Mouse (Mus musculus) forebrain, embryonic 13.5 days (tissue): Measurements from ENCODE around the gene Asb10. TPM values are rescaled to one million over a fixed set of nuclear protein-coding genes. Genes with fewer than 3 reads are reported as not detected.
"Not testable (repeated sequence)": the region's sequence is repeated elsewhere in the genome, so short reads cannot be mapped to it uniquely, and the experiment has no call there.

ENCODE experiments used
- ATAC-seq: fragments of 200-750 bp; cut with Nextera tagmentation; 2 replicates; pipeline ENCODE4 v1.8.0; 2017
- H3K27ac ChIP-seq: fragments of 300-500 bp; sonication (generic); 2 replicates; pipeline ENCODE4 v1.5.1; 2015; ENCODE audit warnings: inconsistent platforms, mild to moderate bottlenecking, moderate library complexity
- H3K27me3 ChIP-seq: fragments of 300-500 bp; sonication (generic); 2 replicates; pipeline ENCODE4 v1.6.1; 2015; ENCODE audit warnings: mild to moderate bottlenecking, inconsistent platforms
- H3K36me3 ChIP-seq: fragments of 300-500 bp; sonication (generic); 2 replicates; pipeline ENCODE4 v1.6.1; 2015; ENCODE audit warnings: mild to moderate bottlenecking, inconsistent platforms; ENCODE audit not compliant: poor library complexity, severe bottlenecking
- H3K4me1 ChIP-seq: fragments of 300-500 bp; sonication (generic); 2 replicates; pipeline ENCODE4 v1.6.1; 2015; ENCODE audit warnings: inconsistent platforms
- H3K4me2 ChIP-seq: fragments of 300-500 bp; sonication (generic); 2 replicates; pipeline ENCODE4 v1.6.1; 2015; ENCODE audit warnings: inconsistent platforms, mild to moderate bottlenecking, moderate library complexity
- H3K4me3 ChIP-seq: fragments of 300-500 bp; sonication (generic); 2 replicates; pipeline ENCODE4 v1.5.1; 2015; ENCODE audit warnings: mild to moderate bottlenecking, inconsistent platforms
- H3K9ac ChIP-seq: fragments of 300-500 bp; sonication (generic); 2 replicates; pipeline ENCODE4 v1.6.1; 2015; ENCODE audit warnings: mild to moderate bottlenecking, inconsistent platforms
- H3K9me3 ChIP-seq: fragments of 300-500 bp; sonication (generic); replicated peaks from 2 replicates; pipeline ENCODE4 v1.6.1; 2016; ENCODE audit warnings: inconsistent platforms
- WGBS: fragments of 180-500 bp; shearing (Covaris S2); methylation state at CpG from one replicate; pipeline ENCODE4 v1.1.7; 2015; 5-methylcytosine and 5-hydroxymethylcytosine counted together
- polyA plus RNA-seq: library from polyadenylated mRNA; unstranded; fragments of >200 nt; fragmentation: Nextera tagmentation; extraction: Ambion mirVana; gene quantifications from 2 replicates; pipeline ENCODE4 v1.2.1, GENCODE M21; 2015

Asb10 gene
- polyA plus RNA-seq, 1 experiment from 2014 or later: 0.06 TPM

DNA sequence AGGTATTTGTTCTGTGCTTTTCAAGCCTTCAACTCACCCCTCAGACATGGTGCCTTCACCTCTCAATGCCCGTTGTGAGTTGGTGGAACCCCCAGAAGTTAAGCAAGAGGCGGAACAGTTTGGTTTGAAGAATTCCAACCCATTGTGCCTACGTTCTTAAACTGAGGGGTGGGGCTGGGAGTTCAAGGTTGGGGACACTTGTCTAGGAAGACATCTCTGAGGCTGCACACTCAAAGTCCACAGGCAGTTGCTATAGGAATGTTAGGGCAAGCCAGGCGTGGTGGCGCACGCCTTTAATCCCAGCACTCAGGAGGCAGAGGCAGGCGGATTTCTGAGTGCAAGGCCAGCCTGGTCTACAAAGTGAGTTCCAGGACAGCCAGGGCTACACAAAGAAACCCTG lies 14.6 kb upstream of the Asb10 start:
- H3K27me3 ChIP-seq, H3K36me3 ChIP-seq, H3K9me3 ChIP-seq, H3K27ac ChIP-seq, H3K9ac ChIP-seq, H3K4me2 ChIP-seq, ATAC-seq, H3K4me3 ChIP-seq: not testable (repeated sequence)
- H3K4me1 ChIP-seq: peaks cover 16% of the 10 kb centered on the region
- WGBS: 92% methylated on average over 7 of the region's 7 CpGs

- H3K27ac ChIP-seq: no peak overlapping the region
- 81% methylated on average over 5 of the region's 5 CpGs for WGBS
- no peaks in the 10 kb centered on the region for H3K9me3 ChIP-seq
- no peak overlapping the region for H3K4me3 ChIP-seq
- no peaks in the 10 kb centered on the region for H3K36me3 ChIP-seq
- no peak overlapping the region for H3K9ac ChIP-seq
- no peaks in the 10 kb centered on the region for H3K27me3 ChIP-seq
- no peak overlapping the region for H3K4me2 ChIP-seq
- peaks cover 21% of the 10 kb centered on the region for H3K4me1 ChIP-seq
- ATAC-seq: no peak
Observed at GRCm38 (mm10) chr5:24553621-24554244, 13.0 kb upstream of the Asb10 start.

DNA sequence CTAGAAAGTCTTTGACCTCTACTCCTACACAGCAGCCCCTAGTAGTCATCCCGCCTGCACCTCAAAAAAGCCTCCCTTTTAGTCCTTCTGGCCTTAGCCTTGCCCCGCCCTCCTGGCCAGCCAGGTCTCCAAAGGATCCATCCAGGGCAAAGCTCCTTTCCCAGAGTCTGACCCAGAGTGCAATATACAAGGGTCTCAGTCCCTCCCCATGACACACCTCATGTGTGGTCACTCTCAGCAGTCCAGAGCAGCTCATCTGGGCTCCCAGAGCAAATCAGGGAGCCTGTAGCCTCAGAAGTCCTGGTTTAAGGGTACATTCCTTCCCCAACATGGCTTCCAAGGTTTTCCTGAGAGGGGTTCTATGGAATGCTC lies 10.5 kb upstream of the Asb10 start:
- ATAC-seq: no peak
- peak overlapping the region; percentile 37 for H3K9ac ChIP-seq

GRCm38 (mm10) chr5:24550598-24551316 lies 10.0 kb upstream of the Asb10 start:
- H3K27ac ChIP-seq: peak overlapping the region; percentile 76
- H3K36me3 ChIP-seq: no peaks in the 10 kb centered on the region
- H3K27me3 ChIP-seq: no peaks in the 10 kb centered on the region
- H3K4me2 ChIP-seq: peak overlapping the region; percentile 53
- ATAC-seq: peak; percentile 92
- H3K4me1 ChIP-seq: peaks cover 21% of the 10 kb centered on the region
- H3K4me3 ChIP-seq: peak overlapping the region; percentile 6; the same call in 1 of the 2 replicates
- WGBS: 20% methylated on average over 26 of the region's 26 CpGs
- peak overlapping the region; percentile 37 for H3K9ac ChIP-seq
- no peaks in the 10 kb centered on the region for H3K9me3 ChIP-seq

More for the DNA sequence above, 10.5 kb upstream of the Asb10 start:
- H3K36me3 ChIP-seq: no peaks in the 10 kb centered on the region
- no peaks in the 10 kb centered on the region for H3K27me3 ChIP-seq
- H3K4me2 ChIP-seq: peak overlapping the region; percentile 53
- peak overlapping the region; percentile 76 for H3K27ac ChIP-seq
- 32% methylated on average over 2 of the region's 2 CpGs for WGBS
- peak overlapping the region; percentile 6; the same call in 1 of the 2 replicates for H3K4me3 ChIP-seq
- H3K9me3 ChIP-seq: no peaks in the 10 kb centered on the region
- peaks cover 21% of the 10 kb centered on the region for H3K4me1 ChIP-seq

GRCm38 (mm10) chr5:24542643-24543042 lies 1.9 kb upstream of the Asb10 start:
- 79% methylated on average over 7 of the region's 7 CpGs for WGBS
- Histone ChIP-seq H3K9me3 (no peaks in the 10 kb centered on the region), H3K36me3 (no peaks in the 10 kb centered on the region), H3K27me3 (0 out of 2 replicates have a peak, but pooled peaks cover under 1% of the 10 kb centered on the region), H3K27ac (no peak overlapping the region), H3K4me1 (peaks cover 11% of the 10 kb centered on the region), H3K4me3 (no peak overlapping the region), H3K4me2 (no peak overlapping the region), H3K9ac (no peak overlapping the region)
- no peak for ATAC-seq

DNA sequence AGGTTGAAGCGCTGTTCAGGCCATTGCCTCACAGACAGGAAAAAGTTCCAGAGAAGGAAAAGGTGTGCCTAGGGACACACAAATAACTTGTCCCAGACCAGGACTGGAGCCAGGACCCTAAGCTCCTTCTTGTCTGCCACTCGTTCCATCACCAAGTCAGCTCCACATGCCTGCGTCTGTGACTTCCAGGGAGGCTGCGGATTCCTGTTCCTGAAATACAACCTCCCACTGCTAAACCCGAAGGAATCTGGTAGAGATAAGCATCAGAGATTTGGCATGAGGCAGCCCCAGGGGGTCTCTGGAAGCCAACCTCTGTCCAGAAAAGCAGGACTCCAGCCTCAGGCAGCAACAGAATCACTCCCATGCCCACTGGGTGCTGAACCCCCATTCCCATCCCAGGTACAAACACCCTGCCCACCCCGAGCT lies 379 bp upstream of the Asb10 start:
- peaks cover 23% of the 10 kb centered on the region for H3K4me1 ChIP-seq
- no peak for ATAC-seq
- WGBS: 52% methylated on average over 6 of the region's 6 CpGs
- no peaks in the 10 kb centered on the region for H3K36me3 ChIP-seq
- H3K4me2 ChIP-seq: no peak overlapping the region
- no peak overlapping the region for H3K9ac ChIP-seq
- H3K9me3 ChIP-seq: no peaks in the 10 kb centered on the region
- H3K4me3 ChIP-seq: no peak overlapping the region
- H3K27ac ChIP-seq: no peak overlapping the region
- 0 out of 2 replicates have a peak, but pooled peaks cover 3% of the 10 kb centered on the region for H3K27me3 ChIP-seq

DNA sequence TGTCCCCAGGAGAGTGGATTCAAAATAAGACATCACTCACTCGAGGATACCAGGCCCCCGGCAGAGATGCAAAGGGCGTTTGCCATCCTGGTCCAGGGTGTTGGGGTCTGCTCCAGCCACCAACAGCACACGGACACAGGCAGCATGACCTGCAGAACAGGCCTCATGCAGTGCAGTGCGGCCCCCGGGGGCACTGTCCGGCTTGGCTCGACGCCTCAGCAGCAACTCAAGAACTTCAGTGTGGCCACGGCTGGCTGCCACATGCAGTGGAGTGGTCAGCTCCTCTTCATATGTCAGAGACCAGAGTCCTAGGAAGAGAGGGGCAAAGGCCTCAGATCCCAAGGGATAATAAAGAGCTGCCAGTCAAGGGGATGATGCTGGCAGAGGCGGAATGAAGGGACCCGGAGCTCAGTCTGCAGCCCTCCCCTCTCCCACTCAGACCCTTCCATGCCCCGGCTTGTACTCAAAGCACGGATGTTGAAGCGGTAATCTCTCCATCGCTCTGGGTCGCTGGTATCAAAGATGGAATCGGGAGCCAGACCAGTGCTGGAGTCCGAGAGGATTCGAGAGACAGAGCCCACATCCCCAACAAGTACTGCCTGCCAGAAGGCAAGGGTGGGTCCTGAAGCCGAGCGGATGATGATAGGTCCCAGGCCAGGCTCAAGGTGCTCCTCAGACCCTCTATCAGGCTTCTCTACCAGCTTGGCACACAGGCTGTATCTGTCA lies 1.0 kb downstream of the Asb10 start:
- H3K27ac ChIP-seq: no peak overlapping the region
- 81% methylated on average over 22 of the region's 22 CpGs for WGBS
- no peak overlapping the region for H3K9ac ChIP-seq
- H3K9me3 ChIP-seq: no peaks in the 10 kb centered on the region
- no peak for ATAC-seq
- H3K4me2 ChIP-seq: no peak overlapping the region
- H3K36me3 ChIP-seq: no peaks in the 10 kb centered on the region
- H3K4me3 ChIP-seq: no peak overlapping the region
- 0 out of 2 replicates have a peak, but pooled peaks cover 3% of the 10 kb centered on the region for H3K27me3 ChIP-seq
- H3K4me1 ChIP-seq: peaks cover 23% of the 10 kb centered on the region

GRCm38 (mm10) chr5:24537618-24538017 lies 3.2 kb downstream of the Asb10 start:
- 0 out of 2 replicates have a peak, but pooled peaks cover 10% of the 10 kb centered on the region for H3K27me3 ChIP-seq
- no peak overlapping the region for H3K4me3 ChIP-seq
- no peak overlapping the region for H3K9ac ChIP-seq
- peaks cover 23% of the 10 kb centered on the region for H3K4me1 ChIP-seq
- WGBS: 70% methylated on average over 16 of the region's 16 CpGs
- no peaks in the 10 kb centered on the region for H3K36me3 ChIP-seq
- H3K9me3 ChIP-seq: no peaks in the 10 kb centered on the region
- ATAC-seq: no peak
- H3K4me2 ChIP-seq: no peak overlapping the region
- no peak overlapping the region for H3K27ac ChIP-seq

DNA sequence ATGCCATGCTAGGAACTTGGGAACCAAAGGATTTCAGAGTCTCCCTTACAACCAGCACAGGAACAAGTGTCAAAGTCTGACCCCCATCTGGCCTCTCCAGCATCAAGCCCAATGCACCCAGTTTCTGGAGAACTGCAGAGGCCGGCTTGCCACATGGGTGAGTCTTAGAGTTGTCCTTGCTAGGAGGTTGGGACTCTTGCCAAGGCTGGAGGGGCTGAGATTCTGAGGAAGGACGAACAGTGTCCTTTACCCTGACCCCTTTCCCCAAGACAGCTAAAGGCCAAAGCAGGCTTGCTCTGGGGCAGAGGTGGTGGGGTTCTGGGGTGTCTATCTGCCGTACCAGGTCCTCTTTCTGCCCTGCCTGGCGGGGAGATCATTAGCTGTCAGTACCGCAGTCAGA lies 4.3 kb downstream of the Asb10 start:
- 45% methylated on average over 5 of the region's 5 CpGs for WGBS
- ATAC-seq: no peak
- H3K4me1 ChIP-seq: peaks cover 23% of the 10 kb centered on the region

DNA sequence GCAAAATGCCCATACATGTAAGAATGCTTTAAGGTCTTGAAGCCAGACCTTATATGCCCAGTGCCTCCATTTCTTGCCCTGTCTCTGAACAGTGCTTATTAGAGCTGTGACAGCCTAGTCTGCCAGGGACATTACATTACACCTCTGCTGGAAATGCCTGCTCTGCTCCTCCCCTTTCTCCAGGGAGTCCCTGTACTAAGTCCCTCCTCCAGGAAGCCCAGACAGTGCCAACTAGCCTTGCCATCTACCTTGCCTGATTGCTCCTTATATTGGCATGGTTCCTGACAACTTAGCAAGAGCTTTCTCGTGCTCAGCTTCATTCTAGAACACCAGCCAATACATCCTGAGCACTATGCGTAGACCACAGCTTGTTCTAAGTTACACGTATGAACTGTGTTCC lies 5.0 kb downstream of the Asb10 start:
- Histone ChIP-seq H3K4me2 (no peak overlapping the region), H3K9ac (no peak overlapping the region), H3K36me3 (no peaks in the 10 kb centered on the region), H3K9me3 (no peaks in the 10 kb centered on the region), H3K27me3 (peaks cover 22% of the 10 kb centered on the region; the same call in 1 of the 2 replicates), H3K27ac (no peak overlapping the region), H3K4me3 (no peak overlapping the region), H3K4me1 (peaks cover 18% of the 10 kb centered on the region)
- 74% methylated on average over 3 of the region's 3 CpGs for WGBS
- ATAC-seq: no peak

More for the DNA sequence above, 4.3 kb downstream of the Asb10 start:
- Histone ChIP-seq H3K27ac (no peak overlapping the region), H3K4me2 (no peak overlapping the region), H3K4me3 (no peak overlapping the region), H3K9me3 (no peaks in the 10 kb centered on the region), H3K9ac (no peak overlapping the region), H3K36me3 (no peaks in the 10 kb centered on the region), H3K27me3 (peaks cover 17% of the 10 kb centered on the region; the same call in 1 of the 2 replicates)

DNA sequence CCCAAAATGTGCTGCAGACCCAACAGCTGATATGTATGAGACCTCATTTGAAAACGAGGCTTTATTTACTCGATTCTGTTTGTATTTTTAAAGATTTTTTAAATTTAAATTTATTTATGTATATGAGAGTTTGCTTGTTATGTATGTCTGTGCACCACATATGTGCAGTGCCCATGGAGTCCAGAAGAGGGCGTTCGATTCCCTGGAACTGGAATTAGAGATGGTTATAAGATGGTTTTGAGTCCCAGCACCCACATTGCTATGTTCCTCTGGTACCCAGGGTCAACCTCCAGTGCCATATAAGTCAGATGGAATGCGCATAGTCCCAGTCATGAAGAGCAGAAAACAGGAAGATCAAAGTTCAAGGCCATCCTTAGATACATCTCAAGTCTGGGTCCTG lies 6.5 kb downstream of the Asb10 start:
- no peak overlapping the region for H3K27ac ChIP-seq
- no peaks in the 10 kb centered on the region for H3K9me3 ChIP-seq
- H3K4me3 ChIP-seq: no peak overlapping the region
- WGBS: 48% methylated on average over 5 of the region's 5 CpGs
- H3K27me3 ChIP-seq: peaks cover 27% of the 10 kb centered on the region
- H3K4me2 ChIP-seq: no peak overlapping the region
- no peaks in the 10 kb centered on the region for H3K36me3 ChIP-seq
- H3K4me1 ChIP-seq: peaks cover 14% of the 10 kb centered on the region
- no peak for ATAC-seq
- H3K9ac ChIP-seq: no peak overlapping the region

DNA sequence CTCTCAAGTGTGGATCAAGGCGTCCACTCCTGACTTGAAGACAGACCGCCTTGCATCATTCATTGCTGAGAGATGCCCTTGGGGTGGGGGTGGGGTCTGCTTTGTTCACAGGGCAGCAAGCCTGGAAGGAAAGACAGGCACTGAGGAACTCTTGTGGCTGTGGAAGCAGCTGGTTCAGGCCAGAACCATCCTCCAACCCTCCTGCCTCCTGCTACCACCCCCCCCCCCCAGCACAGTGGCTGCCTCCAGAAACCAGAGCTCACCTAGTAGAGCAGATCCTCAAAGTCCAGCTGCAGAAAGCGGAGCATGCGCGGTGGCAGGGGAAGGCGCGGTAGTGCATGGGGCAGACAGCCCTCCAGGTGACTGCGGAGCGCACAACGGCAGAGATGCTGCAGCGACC lies 7.4 kb downstream of the Asb10 start:
- Histone ChIP-seq H3K4me2 (no peak overlapping the region), H3K4me1 (peaks cover 14% of the 10 kb centered on the region), H3K27ac (no peak overlapping the region), H3K9ac (no peak overlapping the region), H3K4me3 (no peak overlapping the region), H3K9me3 (no peaks in the 10 kb centered on the region), H3K27me3 (peaks cover 36% of the 10 kb centered on the region), H3K36me3 (no peaks in the 10 kb centered on the region)
- no peak for ATAC-seq
- WGBS: 64% methylated on average over 11 of the region's 11 CpGs
